Mouse (Mus musculus): ENCODE measurements around the gene Gpc6.

- no peak for TF ChIP-seq CTCF (IDR thresholded peaks at IDR 0.05; ENCODE audit: low read depth)
- TF ChIP-seq EP300 (optimal IDR thresholded peaks at IDR 0.05): no peak
Measured at GRCm38 (mm10) chr14:117921393-117922014, 996.4 kb downstream of the Gpc6 start.

Data from stomach, postnatal 0 days (tissue).